Mouse (Mus musculus) liver, embryonic 14.5 days (tissue): Measurements from ENCODE around the gene Dnmt3b.

Experiments used
- CTCF ChIP-seq: IDR thresholded peaks from 2 replicates; pipeline ENCODE4 v1.5.1; 2016; ENCODE audit warnings: antibody characterized with exemption, low read depth, control low read depth
- EP300 ChIP-seq: IDR thresholded peaks from 2 replicates; pipeline ENCODE4 v1.6.1; 2016; ENCODE audit warnings: antibody characterized with exemption, low read depth

DNA sequence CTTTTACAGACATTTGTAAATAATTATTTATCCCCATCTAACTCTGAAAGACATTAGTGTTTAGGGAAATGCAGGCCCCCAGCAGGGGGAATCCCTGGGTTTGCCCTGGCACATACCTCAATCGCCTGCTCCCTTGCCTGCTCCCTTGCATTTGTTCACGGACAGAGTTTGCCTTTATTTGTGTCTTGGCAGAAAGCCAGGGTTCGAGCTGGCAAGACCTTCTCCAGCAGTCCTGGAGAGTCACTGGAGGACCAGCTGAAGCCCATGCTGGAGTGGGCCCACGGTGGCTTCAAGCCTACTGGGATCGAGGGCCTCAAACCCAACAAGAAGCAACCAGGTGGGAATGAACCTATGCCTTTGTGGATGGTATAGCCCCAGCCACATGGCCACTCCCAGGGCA is 20.9 kb downstream of the Dnmt3b start:
- TF ChIP-seq CTCF (no peak), EP300 (no peak)
